Mouse (Mus musculus) left cerebral cortex, adult 18-20 months (tissue): ENCODE results near the gene Cfl1. TPM values are rescaled to one million over a fixed set of nuclear protein-coding genes. Genes with fewer than 3 reads are reported as not detected.

Experiments
- DNase-seq, 2 experiments: peaks; one replicate each; pipeline ENCODE4 v3.0.0; 2021 to 2022; ENCODE audit warnings: low spot score in 2 of 2, mixed read lengths in 1 of 2
- long read RNA-seq, 2 experiments: library from polyadenylated mRNA; stranded (forward); transcript quantifications; one replicate each; pipeline ENCODE4 v2.0.0; 2021
- total RNA-seq, 2 experiments: library from RNA; stranded (reverse); gene quantifications; 2 replicates each; pipeline ENCODE4 v1.2.3; 2021

Gene Cfl1
- total RNA-seq = 1,000 to 10,000 TPM; 1,316 to 1,327 TPM
- long read RNA-seq, experiment 1, transcript Cfl1-202 (4 exons, 2,354 nt) = major isoform, 1,124 of 1,232 reads
- long read RNA-seq, experiment 1, partial matches to known transcripts = 15 of 1,232 reads
- long read RNA-seq, experiment 1, other reads (novel, unspliced or antisense) = 92 of 1,232 reads
- long read RNA-seq, experiment 2, transcript Cfl1-202 (4 exons, 2,354 nt) = major isoform, 897 of 1,022 reads
- long read RNA-seq, experiment 2, partial matches to known transcripts = 13 of 1,022 reads
- long read RNA-seq, experiment 2, other reads (novel, unspliced or antisense) = 110 of 1,022 reads

- peak; percentile 95 to 97 for DNase-seq
These were observed at the start of gene Cfl1 for GRCm38 (mm10) chr19:5490313-5490897. TSS of gene Cfl1 (plus strand) at chr19:5490455.

DNA sequence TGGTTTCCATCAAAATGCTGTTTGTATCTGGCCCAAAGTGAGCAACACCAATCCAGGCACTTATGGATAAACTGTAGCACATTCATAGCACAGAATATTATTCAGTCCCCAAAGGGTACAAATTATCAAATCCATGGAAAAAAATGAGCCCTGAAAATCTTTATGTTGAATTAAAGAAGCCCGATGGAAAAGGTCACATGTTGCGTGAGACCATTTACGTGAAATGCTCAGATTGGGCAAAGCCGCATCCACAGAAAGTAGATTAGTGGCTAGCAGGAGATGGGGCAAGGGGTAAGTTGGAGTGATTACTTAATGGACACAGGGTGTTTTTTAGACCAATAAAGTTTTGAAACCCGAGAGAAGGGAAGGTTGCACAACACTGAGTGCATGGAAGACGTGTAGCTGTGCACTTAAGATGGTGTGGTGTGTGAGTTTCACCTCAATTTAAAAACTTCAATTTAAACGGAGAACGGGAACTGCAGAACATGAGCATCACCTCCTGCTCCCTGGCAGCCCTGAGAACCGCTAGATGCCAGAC is 45.8 kb upstream of the Cfl1 start:
- no peak for DNase-seq

GRCm38 (mm10) chr19:5444954-5445353 is 45.3 kb upstream of the Cfl1 start:
- DNase-seq = no peak

GRCm38 (mm10) chr19:5445747-5446146 is 44.5 kb upstream of the Cfl1 start:
- DNase-seq = no peak

GRCm38 (mm10) chr19:5447515-5448353 is 42.5 kb upstream of the Cfl1 start, which contains the start of gene Fosl1:
TSS of gene Fosl1 (plus strand) at chr19:5447547.
- DNase-seq = peak; percentile 71 to 77

DNA sequence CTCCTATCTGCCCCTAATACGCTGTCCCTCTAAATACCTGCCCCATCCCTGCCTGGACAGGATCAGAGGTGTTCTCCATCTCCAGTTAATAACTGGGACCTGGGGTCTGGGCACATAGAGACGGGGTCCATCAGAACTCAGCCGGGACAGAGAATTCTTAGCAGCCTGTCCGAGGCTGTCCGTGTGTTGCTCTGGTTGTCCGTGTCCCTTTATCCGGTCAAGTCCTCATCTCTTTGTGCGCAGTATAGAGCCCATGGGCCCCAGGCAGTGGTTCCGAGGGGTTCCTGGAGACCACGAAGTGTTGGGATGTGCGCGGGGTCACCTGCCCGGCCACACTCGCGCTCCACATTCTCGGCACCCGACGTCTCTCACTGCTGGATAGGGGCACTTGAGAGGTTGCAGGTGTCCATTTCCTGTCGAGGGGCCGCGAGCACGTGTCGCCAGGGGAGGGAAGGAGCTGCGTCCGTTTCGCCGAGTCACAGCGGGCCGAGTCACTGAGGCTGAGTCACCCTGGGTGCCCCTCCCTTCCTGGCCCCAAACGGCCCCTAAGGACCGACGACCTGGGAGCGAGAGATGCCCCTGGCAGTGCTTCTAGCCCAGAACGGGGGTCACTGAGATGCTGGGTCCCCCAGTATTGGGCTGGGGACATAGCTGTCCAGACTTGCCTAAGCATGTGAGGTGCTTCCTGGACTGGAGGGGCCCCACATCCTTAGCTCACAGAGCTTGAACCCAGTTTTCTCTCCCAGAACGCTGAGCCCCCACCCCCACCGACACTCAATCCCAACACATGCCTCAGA is 41.7 kb upstream of the Cfl1 start:
- no peak for DNase-seq

DNA sequence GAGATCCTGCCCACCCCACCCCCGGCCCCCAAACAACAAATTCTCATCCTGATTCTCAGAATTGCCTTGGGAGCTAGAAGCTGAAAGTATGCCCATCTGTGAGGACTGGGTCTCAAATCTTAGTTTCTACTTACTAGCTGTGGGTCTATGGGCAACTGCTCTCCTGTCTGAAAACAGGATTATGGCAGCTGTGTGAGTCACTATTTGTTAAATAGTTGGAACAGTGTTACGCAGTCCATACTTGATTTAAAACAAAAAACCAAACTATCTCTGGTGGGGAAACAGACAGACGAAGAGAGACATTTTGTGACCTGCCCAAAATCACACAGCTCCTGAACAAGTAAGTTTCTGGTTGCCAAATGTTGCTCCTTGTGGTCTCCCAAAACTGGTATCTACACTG is 40.6 kb upstream of the Cfl1 start:
- no peak for DNase-seq

DNA sequence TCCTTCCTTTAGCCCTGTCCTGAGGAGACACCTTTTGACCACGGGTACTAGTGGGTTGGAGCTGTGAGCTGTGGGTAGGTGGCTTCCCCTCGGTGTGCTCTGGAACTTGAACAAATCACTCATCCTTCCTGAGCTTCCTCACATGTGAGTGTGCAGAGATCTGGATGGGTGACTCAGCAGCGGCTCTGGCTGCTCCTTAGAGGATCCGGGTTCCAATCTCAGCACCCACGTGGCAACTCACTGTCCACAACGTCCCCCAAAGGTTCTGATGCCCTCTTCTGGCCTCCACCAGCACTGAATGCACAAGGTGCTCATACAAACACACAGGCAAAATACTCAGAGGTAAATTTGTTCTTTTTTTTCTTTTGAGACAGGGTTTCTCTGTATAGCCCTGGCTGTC is 38.5 kb upstream of the Cfl1 start:
- DNase-seq = no peak

DNA sequence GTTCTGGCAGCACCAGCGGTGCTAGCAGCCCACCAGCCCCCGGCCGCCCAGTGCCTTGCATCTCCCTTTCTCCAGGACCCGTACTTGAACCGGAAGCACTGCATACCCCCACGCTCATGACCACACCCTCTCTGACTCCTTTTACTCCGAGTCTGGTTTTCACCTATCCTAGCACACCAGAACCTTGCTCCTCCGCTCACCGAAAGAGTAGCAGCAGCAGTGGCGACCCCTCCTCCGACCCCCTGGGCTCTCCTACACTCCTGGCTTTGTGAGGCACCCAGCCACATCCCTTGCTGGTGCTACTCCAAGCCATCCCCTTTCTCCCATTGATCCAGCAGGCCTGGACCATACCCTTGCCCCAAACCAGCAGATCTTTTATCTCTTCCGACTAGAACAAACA is 35.2 kb upstream of the Cfl1 start:
- DNase-seq = no peak

GRCm38 (mm10) chr19:5455568-5455967 is 34.7 kb upstream of the Cfl1 start:
- no peak for DNase-seq

DNA sequence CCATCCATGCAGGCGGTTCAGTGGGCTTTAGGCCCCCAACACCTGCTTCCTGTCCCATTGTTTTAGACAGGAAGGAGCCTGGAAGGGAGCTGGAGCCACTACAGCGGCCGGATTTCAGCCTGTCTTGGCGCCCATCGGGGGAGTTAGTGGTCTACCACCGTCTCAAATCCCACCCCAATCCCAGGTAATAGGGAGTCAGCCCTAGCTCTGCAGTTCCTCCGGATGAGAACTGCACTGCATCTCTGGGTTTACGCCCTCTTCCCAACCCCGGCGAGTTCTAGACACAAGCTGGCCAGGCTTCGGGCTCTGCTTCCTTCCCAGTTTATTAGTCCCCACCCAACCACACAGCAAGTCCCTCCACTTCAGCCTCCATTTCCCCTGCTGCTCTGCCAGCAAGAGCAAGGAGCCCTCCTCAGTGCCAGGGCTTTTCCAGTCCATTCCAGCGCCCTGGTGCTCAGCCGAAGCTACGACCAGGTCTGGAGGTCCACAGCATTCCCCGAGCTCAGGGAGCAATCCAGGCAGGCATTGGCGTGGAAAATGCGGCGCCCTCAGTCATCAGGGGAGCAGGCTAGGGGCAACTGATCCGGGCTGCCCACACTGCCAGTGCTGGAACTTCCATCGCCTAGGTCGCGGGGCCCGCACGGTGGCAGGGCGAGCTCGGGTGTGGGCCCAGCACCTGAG is 33.9 kb upstream of the Cfl1 start:
- no peak for DNase-seq

- DNase-seq = peak; percentile 93 to 97
These were observed 33.1 kb upstream of the Cfl1 start for GRCm38 (mm10) chr19:5456922-5457745.

DNA sequence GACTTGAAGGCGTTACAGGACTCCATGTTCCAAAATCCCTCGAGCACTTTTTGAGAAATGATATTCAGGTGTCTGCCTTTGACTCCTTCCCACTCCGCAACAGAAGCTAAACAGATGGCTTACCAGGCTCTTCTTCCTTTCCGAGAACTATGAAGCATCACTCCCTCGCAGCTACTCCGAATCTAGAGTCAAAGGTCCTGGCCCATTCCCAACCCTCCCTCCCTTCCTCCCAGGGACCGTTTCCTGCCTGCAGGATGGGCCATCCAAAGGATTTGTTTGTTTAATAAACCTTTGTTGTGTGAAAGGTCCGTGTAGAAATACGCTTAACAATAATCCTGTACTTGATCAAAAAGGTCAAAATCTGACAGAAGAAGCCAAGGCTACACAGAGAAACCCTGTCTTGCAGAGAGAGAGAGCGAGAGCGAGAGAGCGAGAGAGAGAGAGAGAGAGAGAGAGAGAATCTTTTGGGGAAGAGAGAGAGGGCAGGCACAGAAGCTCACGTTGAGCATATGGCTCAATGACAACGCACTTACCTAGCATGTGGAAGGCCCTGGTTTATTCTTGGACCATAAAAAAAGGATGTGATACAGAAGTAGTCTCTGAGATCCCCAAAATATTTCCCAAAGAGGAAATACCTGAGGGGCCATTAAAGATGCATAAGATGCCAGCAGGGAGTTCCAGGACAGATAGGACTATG is 32.4 kb upstream of the Cfl1 start, which contains the start of gene Ccdc85b:
Gene Ccdc85b, minus strand, starts transcription at position 149 of the 697 bp plus-strand sequence.
- no peak for DNase-seq

DNA sequence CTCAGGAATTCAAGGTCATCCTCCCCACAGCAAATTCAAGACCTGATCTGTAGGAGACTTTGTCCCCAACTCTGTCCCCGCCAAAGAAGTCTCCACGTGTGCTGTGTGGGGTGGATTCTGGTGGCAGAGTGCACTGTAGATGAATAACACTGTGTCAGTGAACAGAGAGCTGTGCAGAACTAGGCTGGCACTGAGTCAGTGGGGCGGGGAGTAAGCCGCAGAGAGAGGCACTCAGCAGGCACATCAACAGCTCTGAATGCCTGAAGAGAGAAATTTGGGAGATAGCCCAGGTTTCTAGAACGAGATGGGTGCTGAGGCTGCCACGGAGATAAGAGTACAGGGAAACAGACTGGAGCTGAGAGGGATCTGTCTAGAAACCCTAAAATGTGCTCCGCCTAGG is 31.2 kb upstream of the Cfl1 start:
- peak in 1 of 2 experiments; percentile 61 for DNase-seq

- no peak for DNase-seq
These were observed 30.4 kb upstream of the Cfl1 start for GRCm38 (mm10) chr19:5459896-5460295.

- DNase-seq = peak; percentile 81 to 88
These were observed 29.8 kb upstream of the Cfl1 start, which contains the start of gene Fibp for GRCm38 (mm10) chr19:5460465-5460911. TSS of gene Fibp (plus strand) at chr19:5460615.

DNA sequence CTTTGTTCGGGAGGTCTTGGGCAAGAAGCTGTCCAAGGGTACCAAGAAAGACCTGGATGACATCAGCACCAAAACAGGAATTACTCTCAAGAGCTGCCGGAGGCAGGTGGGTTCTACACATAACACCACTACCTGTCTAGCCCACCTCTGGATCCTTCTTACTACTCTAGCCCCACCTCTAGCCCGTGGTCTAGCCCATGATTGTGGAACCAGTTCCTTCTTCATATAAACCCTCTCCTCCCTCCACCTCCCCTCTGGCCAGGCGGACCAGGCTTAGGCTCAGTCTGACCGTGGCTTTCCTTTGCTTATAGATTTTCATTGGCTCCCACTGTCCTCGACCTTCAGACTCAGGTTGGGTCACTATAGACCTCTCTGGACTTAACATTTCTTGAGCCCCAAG is 28.8 kb upstream of the Cfl1 start:
- no peak for DNase-seq

DNA sequence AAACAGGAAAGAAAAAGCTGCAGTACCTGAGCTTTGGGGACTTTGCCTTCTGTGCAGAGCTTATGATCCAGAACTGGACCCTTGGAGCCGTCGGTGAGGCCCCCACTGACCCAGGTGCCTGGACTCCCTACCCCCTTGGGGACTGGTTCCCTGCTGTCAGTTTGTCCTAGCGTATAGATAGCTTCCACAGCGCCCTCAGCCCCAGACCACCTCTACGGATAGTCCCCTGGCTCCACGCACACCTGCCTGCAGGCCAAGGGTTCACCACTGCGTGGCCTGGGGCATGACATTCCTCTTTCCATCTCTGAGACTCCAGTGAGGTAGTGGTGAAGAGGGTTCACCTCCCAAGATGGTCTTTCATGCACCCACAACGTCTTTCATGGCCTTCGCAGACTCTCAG is 27.0 kb upstream of the Cfl1 start:
- no peak for DNase-seq
